11 mouse cellular contexts compared by ENCODE assay signal in the genomic region with DNA sequence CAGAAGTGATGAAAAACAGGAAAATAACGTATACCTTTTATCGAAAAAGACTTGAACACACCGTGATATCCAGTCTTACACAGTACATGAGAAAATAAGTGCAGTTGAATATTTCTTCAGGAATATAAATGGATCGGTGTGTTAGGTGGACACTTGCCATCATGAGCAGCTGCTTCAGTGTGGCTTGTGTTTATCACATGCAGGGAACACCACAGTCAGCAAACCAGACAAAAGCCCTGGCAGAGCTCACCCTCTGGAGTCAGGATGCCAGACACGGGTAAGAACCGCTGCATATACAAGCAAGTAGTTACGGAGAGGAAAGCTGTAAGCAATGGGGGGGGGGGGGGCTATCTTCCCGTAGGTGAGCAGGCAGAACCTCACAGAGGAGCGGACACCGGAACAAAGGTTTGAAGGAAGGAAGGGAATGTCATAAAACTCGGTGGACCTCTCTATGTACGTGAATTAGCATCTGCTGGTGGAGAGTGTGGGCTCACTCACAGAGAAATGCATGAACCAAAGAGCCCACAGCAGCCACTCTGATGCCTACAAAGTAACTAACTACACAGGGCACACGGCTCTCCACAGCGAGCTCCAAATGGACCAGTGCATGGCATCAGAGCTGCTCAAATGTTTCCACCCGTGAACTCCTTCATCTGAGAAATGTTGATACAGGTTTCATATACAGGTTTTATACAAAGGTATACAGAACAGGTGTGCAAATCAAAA. TPM values are rescaled to one million over a fixed set of nuclear protein-coding genes. Genes with fewer than 3 reads are reported as not detected.
A peak's percentile ranks its signal among the peaks of the same experiment; 100 is the strongest.
DNase-seq lines count a peak whose midpoint lies in the region; ATAC-seq and TF ChIP-seq lines count a peak whose summit lies in the region.
"Had no signal": no experiment of that assay in that cellular context is flagged by ENCODE, and none has a peak within 500 bp of the region (broad histone marks: within the 10 kb centered on the region; RNA-seq: fewer than 3 reads in every experiment).

No protein-coding gene starts in this region.

- H3K27me3 ChIP-seq in MEL (ENCODE audit: control insufficient read depth in 1 of 2, insufficient read depth in 2 of 2, low read length in 2 of 2), result no peaks in the 10 kb centered on the region
- H3K27me3 ChIP-seq in limb, embryonic 11.5 days (ENCODE audit: control insufficient read depth, insufficient read depth, low read length), result no peaks in the 10 kb centered on the region
- no peaks in the 10 kb centered on the region for H3K27me3 ChIP-seq in kidney, embryonic 15.5 days
- H3K27me3 ChIP-seq: megakaryocyte, embryonic 14.5 days had no signal

- TF ChIP-seq CTCF in gastrocnemius, adult 2 months (IDR thresholded peaks at IDR 0.05), result no peak
- no peak for TF ChIP-seq CTCF in MEL (IDR thresholded peaks at IDR 0.05 in 2 of 3, conservative IDR thresholded peaks at IDR 0.05 in 1 of 3; ENCODE audit: control insufficient read depth in 1 of 3, insufficient read depth in 1 of 3, low read depth in 2 of 3, low read length in 3 of 3, poor library complexity in 1 of 3, severe bottlenecking in 1 of 3)

- TF ChIP-seq EP300 in MEL (IDR thresholded peaks at IDR 0.05; ENCODE audit: low read depth in 1 of 2, low read length in 2 of 2), result no peak

- peak; percentile 30 for DNase-seq in gastrocnemius, adult 2 months
- no peak for DNase-seq in gastrocnemius, adult 8-10 months (ENCODE audit: low spot score in 2 of 2)
- no peak for DNase-seq in MEL (ENCODE audit: low read depth, low spot score)
- DNase-seq in cerebellum, postnatal 10 days, result peak; percentile 75 to 80
- peak; percentile 20 for DNase-seq in limb, embryonic 11.5 days (ENCODE audit: low spot score)
- no peak for DNase-seq in thymus, postnatal 36 days
- no peak for DNase-seq in left cerebral cortex, adult 18-20 months (ENCODE audit: low spot score in 2 of 2)
- DNase-seq: embryo, embryonic 11 days had no signal

- no peak overlapping the region for H3K4me2 ChIP-seq in limb, embryonic 11.5 days (ENCODE audit: low read depth, severe bottlenecking)
- H3K4me2 ChIP-seq in kidney, embryonic 15.5 days, result no peak overlapping the region

- H3K27ac ChIP-seq in gastrocnemius, adult 2 months, result 0 out of 2 replicates have a peak overlapping the region, but pooled peaks have one; percentile 13
- H3K27ac ChIP-seq in MEL (ENCODE audit: control insufficient read depth, low read depth, low read length), result no peak overlapping the region
- no peak overlapping the region for H3K27ac ChIP-seq in limb, embryonic 11.5 days (replicated peaks; ENCODE audit: low read depth, low read length)
- H3K27ac ChIP-seq in kidney, embryonic 15.5 days, result no peak overlapping the region
- H3K27ac ChIP-seq: kidney, postnatal 0 days had no signal

- peaks cover 0 to 16% of the 10 kb centered on the region in 2 experiments; a peak in 2 of 4 replicates for H3K36me3 ChIP-seq in MEL (ENCODE audit: control insufficient read depth in 1 of 2, insufficient read depth in 2 of 2, low read length in 2 of 2)
- H3K36me3 ChIP-seq in limb, embryonic 11.5 days (ENCODE audit: control insufficient read depth, insufficient read depth, low read length), result no peaks in the 10 kb centered on the region
- no peaks in the 10 kb centered on the region for H3K36me3 ChIP-seq in kidney, embryonic 15.5 days

- TF ChIP-seq RAD21 in MEL (IDR thresholded peaks at IDR 0.05; ENCODE audit: low read depth, low read length), result no peak

- no peak for ATAC-seq in limb, embryonic 11.5 days (ENCODE audit: insufficient number of reproducible peaks, low FRiP score, low TSS enrichment, low read depth)
- no peak for ATAC-seq in kidney, embryonic 15.5 days (replicated peaks; ENCODE audit: low FRiP score)

- H3K79me2 ChIP-seq in MEL (ENCODE audit: control insufficient read depth, insufficient read depth, low read length, poor library complexity), result no peaks in the 10 kb centered on the region; the same call in 1 of the 2 replicates

- no peak overlapping the region for H3K9ac ChIP-seq in MEL (ENCODE audit: control insufficient read depth, low read depth, low read length, poor library complexity, severe bottlenecking)
- H3K9ac ChIP-seq in limb, embryonic 11.5 days (ENCODE audit: low read length), result no peak overlapping the region
- no peak overlapping the region for H3K9ac ChIP-seq in kidney, embryonic 15.5 days

- no peak for TF ChIP-seq POLR2A in MEL (IDR thresholded peaks at IDR 0.05; ENCODE audit: control insufficient read depth in 1 of 2, insufficient read depth in 1 of 2, low read depth in 1 of 2, low read length in 2 of 2, poor library complexity in 1 of 2)

- H3K4me3 ChIP-seq in gastrocnemius, adult 2 months, result no peak overlapping the region
- no peak overlapping the region for H3K4me3 ChIP-seq in MEL (ENCODE audit: control insufficient read depth in 1 of 2, insufficient read depth in 1 of 2, low read depth in 2 of 2, low read length in 2 of 2)
- no peak overlapping the region for H3K4me3 ChIP-seq in limb, embryonic 11.5 days (ENCODE audit: low read depth, low read length)
- no peak overlapping the region for H3K4me3 ChIP-seq in kidney, embryonic 15.5 days (replicated peaks)
- H3K4me3 ChIP-seq: megakaryocyte, embryonic 14.5 days had no signal

- H3K4me1 ChIP-seq in MEL (ENCODE audit: control insufficient read depth in 1 of 2, insufficient read depth in 2 of 2, low read length in 2 of 2), result peaks cover 12 to 16% of the 10 kb centered on the region in 2 experiments
- no peaks in the 10 kb centered on the region for H3K4me1 ChIP-seq in limb, embryonic 11.5 days (ENCODE audit: control insufficient read depth, insufficient read depth, low read length)
- no peaks in the 10 kb centered on the region for H3K4me1 ChIP-seq in kidney, embryonic 15.5 days

- no peaks in the 10 kb centered on the region for H3K9me3 ChIP-seq in MEL (replicated peaks; ENCODE audit: insufficient read depth, low read length)
- no peaks in the 10 kb centered on the region for H3K9me3 ChIP-seq in limb, embryonic 11.5 days (ENCODE audit: control insufficient read depth, low read length)
- H3K9me3 ChIP-seq in kidney, embryonic 15.5 days (replicated peaks), result no peaks in the 10 kb centered on the region
- H3K9me3 ChIP-seq: megakaryocyte, embryonic 14.5 days had no signal

- intact Hi-C loops in gastrocnemius, adult 2 months (cut with DNase I), result no loop called here

- 82% methylated on average over 15 of the region's 15 CpGs for WGBS in limb, embryonic 11.5 days
- WGBS in kidney, embryonic 15.5 days, result 75% methylated on average over 15 of the region's 15 CpGs

TF ChIP-seq in MEL, 35 proteins besides CTCF, POLR2A, EP300 and RAD21:
- TF ChIP-seq MYB (IDR thresholded peaks at IDR 0.05; ENCODE audit: low read depth, low read length) (no peak), MYC (IDR thresholded peaks at IDR 0.05; ENCODE audit: low read depth, low read length) (0 out of 2 replicates have a peak, but pooled peaks have one; percentile 23), UBTF (IDR thresholded peaks at IDR 0.05; ENCODE audit: borderline replicate concordance, insufficient read depth, low read depth, low read length) (no peak), POLR2AphosphoS2 (IDR thresholded peaks at IDR 0.05; ENCODE audit: low read length) (no peak)

RNA-seq across cellular contexts. Expression of gene Atg10, which starts 51.8 kb away (rescaled TPM):
- total RNA-seq in gastrocnemius, adult 2 months (2021), result 10 to 100 TPM in 1 of 2 experiments, 1 to 10 TPM in 1; 9.6 to 14.9 TPM
- 10 to 100 TPM in 2 of 4 experiments, 1 to 10 TPM in 2; 8.0 to 13.9 (median 10.9) TPM for total RNA-seq in gastrocnemius, adult 8-10 months (2022)
- total RNA-seq in MEL (2012; rRNA removed), result 2.0 and 2.7 TPM in 2 replicates
- 1 to 10 TPM in 1 of 2 experiments, not detected in 1; 4.3 TPM for polyA plus RNA-seq in MEL (2012; ENCODE audit: insufficient read depth in 1 of 2, insufficient read length in 2 of 2, low read depth in 1 of 2, low replicate concordance in 2 of 2, missing spikeins in 1 of 2)
- 11.4 and 13.6 TPM in 2 replicates for polyA plus RNA-seq in limb, embryonic 11.5 days (2014; fragmentation: Nextera tagmentation; extraction: Ambion mirVana)
- 12.6 and 13.4 TPM in 2 replicates for polyA plus RNA-seq in kidney, embryonic 15.5 days (2015; fragmentation: Nextera tagmentation; extraction: Ambion mirVana)
- 10 to 100 TPM; 15.5 to 17.7 TPM for total RNA-seq in left cerebral cortex, adult 18-20 months (2021)

Comparison
In these comparisons a context has a peak if more than half of its experiments do, and no peak if none do; other contexts are left out.
1. DNase-seq: peak in gastrocnemius, adult 2 months (single experiment), cerebellum, postnatal 10 days (2 of 2) and limb, embryonic 11.5 days (single experiment); none in gastrocnemius, adult 8-10 months (0 of 2), MEL (single experiment), thymus, postnatal 36 days (0 of 2) and left cerebral cortex, adult 18-20 months (0 of 2).